Mouse (Mus musculus) heart, adult 2 months (tissue): ENCODE measurements around the gene Gucd1.

Experiments used
- CTCF ChIP-seq: fragments of 200-600 bp; IDR thresholded peaks from 2 replicates; pipeline ENCODE4 v1.8.1; 2022; ENCODE audit warnings: antibody characterized with exemption, mild to moderate bottlenecking, moderate library complexity
- EP300 ChIP-seq: fragments of 200-500 bp; IDR thresholded peaks from 2 replicates; pipeline ENCODE4 v1.6.1; 2011; ENCODE audit warnings: low read depth, low read length, control low read depth; ENCODE audit not compliant: insufficient read depth
- POLR2A ChIP-seq: fragments of 200-500 bp; IDR thresholded peaks from 2 replicates; pipeline ENCODE4 v1.6.1; 2011; ENCODE audit warnings: mild to moderate bottlenecking, low read depth, low read length, control low read depth; ENCODE audit not compliant: insufficient read depth

GRCm38 (mm10) chr10:75445030-75445429 lies 72.7 kb downstream of the Gucd1 start:
- no peak for TF ChIP-seq POLR2A
- no peak for TF ChIP-seq EP300
- TF ChIP-seq CTCF, result no peak
